Mouse (Mus musculus): ENCODE results near the gene Cdca5. TPM values are rescaled to one million over a fixed set of nuclear protein-coding genes. Genes with fewer than 3 reads are reported as not detected.

Gene Cdca5
- polyA plus RNA-seq, 1 experiment from 2014 or later = 50.8 TPM

GRCm38 (mm10) chr19:6104476-6104875, 19.7 kb downstream of the Cdca5 start:
- H3K4me1 ChIP-seq (replicated peaks; ENCODE audit: control insufficient read depth, insufficient read depth, low read length) = peaks cover 19% of the 10 kb centered on the region
- peak overlapping the region; percentile 26; the same call in 1 of the 2 replicates for H3K4me2 ChIP-seq
- no peak for DNase-seq (ENCODE audit: low spot score)
- no peaks in the 10 kb centered on the region for H3K9me3 ChIP-seq (ENCODE audit: control insufficient read depth, low read length)
- H3K27me3 ChIP-seq (replicated peaks; ENCODE audit: control insufficient read depth, insufficient read depth, low read length) = no peaks in the 10 kb centered on the region
- H3K4me3 ChIP-seq (ENCODE audit: low read depth, low read length) = no peak overlapping the region
- H3K9ac ChIP-seq (ENCODE audit: low read depth, low read length) = no peak overlapping the region; the same call in 1 of the 2 replicates
- 37% methylated on average over 4 of the region's 4 CpGs for WGBS
- peak; percentile 29; the same call in 1 of the 2 replicates for ATAC-seq (replicated peaks; ENCODE audit: low FRiP score)
- no peak overlapping the region; the same call in 1 of the 2 replicates for H3K27ac ChIP-seq (ENCODE audit: low read depth, low read length)
- 0 out of 2 replicates have a peak, but pooled peaks cover 3% of the 10 kb centered on the region for H3K36me3 ChIP-seq (ENCODE audit: control insufficient read depth, insufficient read depth, low read length)

- Histone ChIP-seq H3K36me3 (ENCODE audit: control insufficient read depth, insufficient read depth, low read length) (no peaks in the 10 kb centered on the region), H3K27me3 (replicated peaks; ENCODE audit: control insufficient read depth, insufficient read depth, low read length) (no peaks in the 10 kb centered on the region), H3K4me2 (peak within 1 kb of the TSS; percentile 26; the same call in 1 of the 2 replicates), H3K4me1 (replicated peaks; ENCODE audit: control insufficient read depth, insufficient read depth, low read length) (peaks cover 18% of the 10 kb centered on the region), H3K9me3 (ENCODE audit: control insufficient read depth, low read length) (no peaks in the 10 kb centered on the region), H3K4me3 (ENCODE audit: low read depth, low read length) (no peak within 1 kb of the TSS), H3K27ac (ENCODE audit: low read depth, low read length) (no peak within 1 kb of the TSS; the same call in 1 of the 2 replicates), H3K9ac (ENCODE audit: low read depth, low read length) (0 out of 2 replicates have a peak within 1 kb of the TSS, but pooled peaks have one; percentile 23)
- DNase-seq (ENCODE audit: low spot score) (no peak), ATAC-seq (replicated peaks; ENCODE audit: low FRiP score) (no peak)
- WGBS = 83% methylated on average over 7 of the region's 7 CpGs
Observed at GRCm38 (mm10) chr19:6105586-6105985, 20.8 kb downstream of the Cdca5 start, which contains the start of gene Naaladl1. Gene Naaladl1 (plus strand): TSS chr19:6105782.

GRCm38 (mm10) chr19:6113116-6113515, 28.3 kb downstream of the Cdca5 start:
- no peak overlapping the region for H3K4me3 ChIP-seq (ENCODE audit: low read depth, low read length)
- H3K4me1 ChIP-seq (replicated peaks; ENCODE audit: control insufficient read depth, insufficient read depth, low read length) = peaks cover 7% of the 10 kb centered on the region
- ATAC-seq (replicated peaks; ENCODE audit: low FRiP score) = no peak
- no peaks in the 10 kb centered on the region for H3K9me3 ChIP-seq (ENCODE audit: control insufficient read depth, low read length)
- H3K27me3 ChIP-seq (replicated peaks; ENCODE audit: control insufficient read depth, insufficient read depth, low read length) = no peaks in the 10 kb centered on the region
- H3K36me3 ChIP-seq (ENCODE audit: control insufficient read depth, insufficient read depth, low read length) = peaks cover 14% of the 10 kb centered on the region; the same call in 1 of the 2 replicates
- no peak overlapping the region for H3K27ac ChIP-seq (ENCODE audit: low read depth, low read length)
- 66% methylated on average over 6 of the region's 6 CpGs for WGBS
- no peak overlapping the region for H3K4me2 ChIP-seq
- no peak overlapping the region for H3K9ac ChIP-seq (ENCODE audit: low read depth, low read length)
- no peak for DNase-seq (ENCODE audit: low spot score)

- Histone ChIP-seq H3K4me2 (peak overlapping the region; percentile 85), H3K4me3 (ENCODE audit: low read depth, low read length) (peak overlapping the region; percentile 82), H3K27me3 (replicated peaks; ENCODE audit: control insufficient read depth, insufficient read depth, low read length) (no peaks in the 10 kb centered on the region), H3K27ac (ENCODE audit: low read depth, low read length) (no peak overlapping the region), H3K9ac (ENCODE audit: low read depth, low read length) (peak overlapping the region; percentile 93), H3K9me3 (ENCODE audit: control insufficient read depth, low read length) (no peaks in the 10 kb centered on the region), H3K4me1 (replicated peaks; ENCODE audit: control insufficient read depth, insufficient read depth, low read length) (peaks cover 10% of the 10 kb centered on the region), H3K36me3 (ENCODE audit: control insufficient read depth, insufficient read depth, low read length) (peaks cover 14% of the 10 kb centered on the region; the same call in 1 of the 2 replicates)
- 91% methylated on average over 15 of the region's 15 CpGs for WGBS
- ATAC-seq (replicated peaks; ENCODE audit: low FRiP score) (no peak), DNase-seq (ENCODE audit: low spot score) (no peak)
Observed at GRCm38 (mm10) chr19:6116113-6116850, 31.5 kb downstream of the Cdca5 start.

- Histone ChIP-seq H3K9me3 (ENCODE audit: control insufficient read depth, low read length) (no peaks in the 10 kb centered on the region), H3K9ac (ENCODE audit: low read depth, low read length) (peak overlapping the region; percentile 93), H3K4me3 (ENCODE audit: low read depth, low read length) (peak overlapping the region; percentile 82), H3K27me3 (replicated peaks; ENCODE audit: control insufficient read depth, insufficient read depth, low read length) (no peaks in the 10 kb centered on the region), H3K27ac (ENCODE audit: low read depth, low read length) (peak overlapping the region; percentile 98), H3K4me1 (replicated peaks; ENCODE audit: control insufficient read depth, insufficient read depth, low read length) (peaks cover 10% of the 10 kb centered on the region), H3K36me3 (ENCODE audit: control insufficient read depth, insufficient read depth, low read length) (peaks cover 14% of the 10 kb centered on the region; the same call in 1 of the 2 replicates), H3K4me2 (peak overlapping the region; percentile 85)
- DNase-seq (ENCODE audit: low spot score) = no peak
- 4% methylated on average over 32 of the region's 32 CpGs for WGBS
- ATAC-seq (replicated peaks; ENCODE audit: low FRiP score) = no peak
Observed at GRCm38 (mm10) chr19:6117346-6117985, 32.7 kb downstream of the Cdca5 start.

- WGBS = under 1% methylated on average over 77 of the region's 77 CpGs
- DNase-seq (ENCODE audit: low spot score) (peak; percentile 87), ATAC-seq (replicated peaks; ENCODE audit: low FRiP score) (peak; percentile 83)
- peak within 1 kb of the TSS; percentile 98 for H3K27ac ChIP-seq (ENCODE audit: low read depth, low read length)
- H3K27me3 ChIP-seq (replicated peaks; ENCODE audit: control insufficient read depth, insufficient read depth, low read length) = no peaks in the 10 kb centered on the region
- H3K9ac ChIP-seq (ENCODE audit: low read depth, low read length) = peak within 1 kb of the TSS; percentile 93
- H3K36me3 ChIP-seq (ENCODE audit: control insufficient read depth, insufficient read depth, low read length) = peaks cover 14% of the 10 kb centered on the region; the same call in 1 of the 2 replicates
- peaks cover 10% of the 10 kb centered on the region for H3K4me1 ChIP-seq (replicated peaks; ENCODE audit: control insufficient read depth, insufficient read depth, low read length)
- H3K9me3 ChIP-seq (ENCODE audit: control insufficient read depth, low read length) = no peaks in the 10 kb centered on the region
- peak within 1 kb of the TSS; percentile 85 for H3K4me2 ChIP-seq
- peak within 1 kb of the TSS; percentile 82 for H3K4me3 ChIP-seq (ENCODE audit: low read depth, low read length)
Observed at GRCm38 (mm10) chr19:6117986-6118676, 33.3 kb downstream of the Cdca5 start, which contains the start of gene Sac3d1. Gene Sac3d1 (minus strand): TSS chr19:6118650.

- Histone ChIP-seq H3K4me1 (replicated peaks; ENCODE audit: control insufficient read depth, insufficient read depth, low read length) (peaks cover 10% of the 10 kb centered on the region), H3K9ac (ENCODE audit: low read depth, low read length) (peak overlapping the region; percentile 93; the same call in 1 of the 2 replicates), H3K9me3 (ENCODE audit: control insufficient read depth, low read length) (no peaks in the 10 kb centered on the region), H3K36me3 (ENCODE audit: control insufficient read depth, insufficient read depth, low read length) (peaks cover 17% of the 10 kb centered on the region; the same call in 1 of the 2 replicates), H3K27me3 (replicated peaks; ENCODE audit: control insufficient read depth, insufficient read depth, low read length) (no peaks in the 10 kb centered on the region), H3K4me3 (ENCODE audit: low read depth, low read length) (peak overlapping the region; percentile 82), H3K27ac (ENCODE audit: low read depth, low read length) (peak overlapping the region; percentile 98; the same call in 1 of the 2 replicates), H3K4me2 (peak overlapping the region; percentile 85)
- 6% methylated on average over 8 of the region's 8 CpGs for WGBS
- DNase-seq (ENCODE audit: low spot score) = no peak
- ATAC-seq (replicated peaks; ENCODE audit: low FRiP score) = no peak
Observed at GRCm38 (mm10) chr19:6118677-6119185, 33.9 kb downstream of the Cdca5 start.

- Histone ChIP-seq H3K9me3 (ENCODE audit: control insufficient read depth, low read length) (no peaks in the 10 kb centered on the region; the same call in 1 of the 2 replicates), H3K27ac (ENCODE audit: low read depth, low read length) (no peak overlapping the region; the same call in 1 of the 2 replicates), H3K9ac (ENCODE audit: low read depth, low read length) (no peak overlapping the region), H3K36me3 (ENCODE audit: control insufficient read depth, insufficient read depth, low read length) (peaks cover 4% of the 10 kb centered on the region; the same call in 1 of the 2 replicates), H3K4me3 (ENCODE audit: low read depth, low read length) (peak overlapping the region; percentile 17; the same call in 1 of the 2 replicates), H3K4me2 (peak overlapping the region; percentile 41), H3K27me3 (replicated peaks; ENCODE audit: control insufficient read depth, insufficient read depth, low read length) (no peaks in the 10 kb centered on the region), H3K4me1 (replicated peaks; ENCODE audit: control insufficient read depth, insufficient read depth, low read length) (peaks cover 6% of the 10 kb centered on the region)
- DNase-seq (ENCODE audit: low spot score) = no peak
- no peak for ATAC-seq (replicated peaks; ENCODE audit: low FRiP score)
- 56% methylated on average over 19 of the region's 19 CpGs for WGBS
Observed at GRCm38 (mm10) chr19:6121761-6122160, 37.0 kb downstream of the Cdca5 start.

Measured in liver, embryonic 11.5 days (tissue).